Mouse (Mus musculus) CD8-positive naive resting alpha-beta T cell, adult 57 days (primary cell): ENCODE measurements around the gene Atg2b. TPM values are rescaled to one million over a fixed set of nuclear protein-coding genes. Genes with fewer than 3 reads are reported as not detected.

ENCODE experiments used
- total RNA-seq: library from RNA; stranded (reverse); gene quantifications from one replicate; pipeline ENCODE4 v1.2.4, GENCODE M21; 2023

Gene Atg2b
- total RNA-seq: 43.1 TPM

DNA sequence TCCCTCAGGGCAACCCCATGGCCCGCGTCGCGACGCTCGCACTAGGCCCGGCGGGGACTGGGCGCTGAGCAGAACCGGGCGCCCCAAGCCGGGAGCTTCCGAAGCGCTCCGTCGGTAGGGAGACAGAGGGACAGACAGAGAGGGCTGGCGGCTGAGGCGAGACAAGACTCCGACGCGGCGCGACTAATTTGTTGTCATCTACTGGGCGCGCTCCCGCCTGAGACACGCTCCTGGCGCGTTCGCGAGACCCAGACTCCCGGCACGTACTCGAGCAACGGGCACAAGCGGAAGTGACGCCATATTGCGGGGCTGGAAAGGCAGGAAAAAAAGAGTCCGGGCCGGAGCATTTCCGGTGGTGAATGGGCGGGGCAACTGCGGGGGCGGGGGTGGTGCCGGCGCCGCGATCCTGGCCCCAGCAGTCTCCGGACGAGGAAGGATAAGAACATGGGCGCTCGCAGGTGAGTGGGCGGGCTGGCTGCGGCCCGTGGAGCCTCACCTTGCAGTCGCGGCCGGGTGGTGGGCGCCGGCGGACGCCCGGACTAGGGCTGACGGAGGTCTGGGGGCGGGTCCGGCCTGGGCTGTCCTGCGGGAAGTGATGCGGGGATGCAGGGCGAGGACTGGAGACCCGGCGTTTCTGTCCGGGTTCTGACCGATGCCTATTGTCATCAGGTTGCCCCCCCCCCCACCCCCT is at the start of gene Atg2b:
TSS of gene Atg2b (minus strand) at position 211 of the 691 bp plus-strand sequence.

DNA sequence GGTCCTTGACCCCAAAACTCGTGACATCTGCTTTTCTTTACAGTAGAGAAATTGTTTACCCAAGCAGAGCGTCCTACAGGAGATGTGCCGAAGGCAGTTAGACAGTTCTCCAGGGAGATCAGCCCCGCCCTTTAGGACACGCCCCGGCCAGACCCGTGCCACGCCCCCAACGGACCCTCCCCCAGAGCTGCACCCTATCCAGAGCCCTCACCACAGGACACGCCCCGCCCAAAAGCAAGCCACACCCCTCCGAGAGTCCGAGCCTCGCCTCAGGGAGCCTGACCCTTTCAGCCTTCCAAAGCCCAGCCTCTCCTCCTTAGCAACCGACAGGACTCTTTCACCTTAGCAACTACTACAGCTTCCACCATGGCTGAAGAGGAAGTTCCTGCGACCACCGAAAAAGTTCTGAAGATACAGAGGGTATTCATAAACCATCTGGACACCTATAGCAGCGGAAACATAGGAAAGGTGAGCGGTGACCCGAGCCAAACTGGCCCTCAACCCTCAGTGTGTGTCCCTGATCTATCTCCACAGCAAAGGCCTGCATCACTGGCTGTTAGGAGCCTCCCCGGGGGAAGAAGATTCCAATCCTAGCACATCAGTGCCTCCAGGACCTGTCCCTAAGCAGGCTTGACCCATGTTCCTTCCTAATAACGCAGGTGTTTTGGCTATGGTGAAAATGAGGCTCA is 20.9 kb upstream of the Atg2b start, which contains the start of gene Ak7:
TSS of gene Ak7 (plus strand) at position 178 of the 689 bp plus-strand sequence.

DNA sequence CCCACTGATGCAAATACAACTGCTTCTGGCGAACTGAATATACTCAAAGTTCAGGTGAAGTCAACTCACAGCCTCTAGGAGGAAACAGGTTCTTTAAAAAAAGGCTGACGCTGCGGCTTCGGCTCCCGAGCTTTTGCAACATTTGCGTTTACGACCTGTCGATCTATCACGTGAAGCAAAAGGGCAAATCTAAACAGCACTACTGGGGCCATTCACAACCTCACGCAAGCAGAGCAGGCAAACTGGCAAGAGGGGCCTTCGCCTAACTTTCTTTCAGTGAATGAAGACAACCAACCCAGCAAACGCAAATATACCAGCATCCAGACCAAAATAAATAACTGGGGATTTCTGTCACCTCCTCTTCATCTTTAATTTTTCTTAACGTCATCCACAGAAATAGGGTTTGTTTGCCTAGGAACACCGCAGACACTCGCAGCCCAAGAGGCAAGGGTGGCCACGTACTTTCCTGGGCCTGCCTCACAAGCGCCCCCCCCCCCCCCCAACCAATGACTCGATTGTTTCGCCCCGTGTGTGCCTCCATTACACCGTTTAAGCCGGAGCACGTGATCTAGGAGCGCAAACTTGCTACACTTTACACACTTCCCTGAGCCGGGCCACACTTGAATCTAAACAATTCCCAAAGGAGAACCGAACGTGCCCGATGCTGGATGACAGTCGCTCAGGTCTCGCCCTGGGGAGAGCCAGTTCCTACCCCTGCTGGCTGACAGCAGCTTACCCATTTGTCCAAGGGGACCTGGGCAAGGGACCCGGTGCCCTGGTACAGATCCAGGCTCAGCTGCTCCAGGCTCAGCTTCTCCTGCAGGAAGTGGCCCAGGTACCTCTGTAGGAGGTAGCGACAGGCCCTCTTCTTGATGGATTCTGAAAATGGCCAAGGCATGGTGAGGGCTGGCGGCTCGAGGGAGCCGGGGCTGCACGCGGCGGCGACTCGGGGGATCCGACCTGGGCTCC is 794 bp downstream of the Atg2b start, which contains the start of gene Gskip:
TSS of gene Gskip (plus strand) at position 897 of the 969 bp plus-strand sequence.

DNA sequence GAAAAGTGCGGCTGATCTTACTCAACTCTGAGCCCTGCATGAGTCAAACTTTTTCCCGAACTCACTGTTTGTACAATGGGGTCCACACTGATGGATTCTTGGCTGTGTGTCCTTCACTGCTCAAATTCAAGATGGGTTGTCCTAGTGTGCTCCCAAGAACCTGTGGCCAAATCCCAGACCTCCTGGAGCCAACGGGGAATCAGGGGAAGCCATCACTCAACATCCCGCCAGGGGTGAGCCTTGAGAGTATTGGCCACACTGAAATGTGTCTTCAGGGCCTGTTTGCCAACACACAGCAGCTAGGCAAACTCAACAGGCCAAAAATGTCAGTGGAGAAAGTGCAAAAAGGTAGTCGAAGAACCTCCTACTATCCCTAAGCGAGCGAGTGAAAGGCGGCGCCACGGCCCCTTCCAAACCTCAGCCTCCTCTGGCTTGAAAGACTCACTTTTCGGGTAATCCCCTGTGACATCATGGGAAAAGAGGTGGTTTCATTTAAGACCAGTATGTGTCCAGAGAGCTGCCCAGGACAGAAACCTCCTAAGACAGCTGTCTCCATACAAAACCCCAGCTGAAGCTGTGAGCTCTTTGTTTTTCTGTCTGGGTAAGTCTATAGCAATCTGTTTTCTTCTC is 82.3 kb downstream of the Atg2b start, which contains the start of gene Bdkrb1:
TSS of gene Bdkrb1 (plus strand) at position 505 of the 630 bp plus-strand sequence.

Other genes with a start within 250 kb of the Atg2b start
- gene D430019H16Rik, start 231.4 kb downstream of the Atg2b start, total RNA-seq: not detected
- not detected for gene Bdkrb2, start 122.0 kb downstream of the Atg2b start, total RNA-seq
- gene Bdkrb1, start 82.1 kb downstream of the Atg2b start, total RNA-seq: not detected
- gene Gskip, start 382 bp downstream of the Atg2b start, total RNA-seq: 10.3 TPM
- gene Ak7, start 20.8 kb upstream of the Atg2b start, total RNA-seq: not detected
- gene Papola, start 99.5 kb upstream of the Atg2b start, total RNA-seq: 171 TPM